25 mouse cellular contexts compared by ENCODE assay signal in the genomic region with DNA sequence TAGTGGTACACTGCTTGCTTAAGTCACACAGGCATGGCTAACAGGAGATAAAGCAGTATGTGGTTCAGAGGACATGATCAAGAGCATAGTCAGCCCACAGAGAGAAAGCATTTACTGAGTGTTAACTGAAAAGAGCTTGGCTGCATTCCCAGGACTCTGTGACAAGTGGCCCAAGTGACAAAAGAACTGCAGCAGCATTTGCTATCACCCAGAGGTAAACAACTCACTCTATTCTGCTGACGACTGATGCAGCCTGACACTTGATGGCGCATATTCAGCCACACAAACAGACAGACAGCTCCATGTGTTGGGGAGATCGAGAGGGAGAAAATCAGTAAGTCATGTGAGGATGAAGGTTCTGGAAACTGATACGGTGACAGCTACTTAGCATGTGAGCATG. TPM values are rescaled to one million over a fixed set of nuclear protein-coding genes. Genes with fewer than 3 reads are reported as not detected.
DNase-seq lines count a peak whose midpoint lies in the region; ATAC-seq and TF ChIP-seq lines count a peak whose summit lies in the region.
"Had no signal": no experiment of that assay in that cellular context is flagged by ENCODE, and none has a peak within 500 bp of the region (broad histone marks: within the 10 kb centered on the region; RNA-seq: fewer than 3 reads in every experiment).

No protein-coding gene starts in this region.

- ATAC-seq in forebrain, embryonic 14.5 days: no peak
- peak; percentile 27; the same call in 1 of the 2 replicates for ATAC-seq in heart, embryonic 13.5 days (ENCODE audit: extremely low read depth, insufficient number of reproducible peaks, low FRiP score, low TSS enrichment)
- ATAC-seq in megakaryocyte progenitor cell, adult 5-6 weeks (replicated peaks; ENCODE audit: poor library complexity): 0 out of 2 replicates have a peak, but pooled peaks have one; percentile 7
- ATAC-seq: CD4-positive, CD25-positive, alpha-beta regulatory T cell, adult 4 months; Patski had no signal

- peak; percentile 48 for DNase-seq in forebrain, embryonic 14.5 days (ENCODE audit: low spot score)
- no peak for DNase-seq in forebrain, embryonic 10.5 days (ENCODE audit: extremely low spot score, low spot score)
- DNase-seq in layer of hippocampus, adult 2 months (ENCODE audit: low spot score in 2 of 2): no peak
- no peak for DNase-seq in layer of hippocampus, adult 11-12 months (ENCODE audit: low spot score)
- DNase-seq in urinary bladder, postnatal 4 days (ENCODE audit: low spot score in 2 of 2): no peak
- DNase-seq: adrenal gland, postnatal 10 days; cerebellum, adult 11 months; cerebellum, postnatal 14 days; embryo, embryonic 11 days; gastrocnemius, postnatal 36 days; kidney, adult 2 months; kidney, postnatal 10 days; left cerebral cortex, postnatal 4 days; lung, adult 18-20 months; lung, postnatal 36 days; right cerebral cortex, adult 18-20 months had no signal

- WGBS in forebrain, embryonic 14.5 days: 45% methylated on average over 4 of the region's 4 CpGs
- WGBS in forebrain, embryonic 10.5 days: 92% methylated on average over 4 of the region's 4 CpGs
- WGBS in heart, embryonic 13.5 days: 40% methylated on average over 4 of the region's 4 CpGs

- no peak overlapping the region for H3K9ac ChIP-seq in forebrain, embryonic 14.5 days (ENCODE audit: low read length)
- no peak overlapping the region for H3K9ac ChIP-seq in heart, embryonic 13.5 days
- H3K9ac ChIP-seq: embryonic facial prominence, embryonic 15.5 days; hindbrain, embryonic 12.5 days had no signal

- H3K4me1 ChIP-seq in forebrain, embryonic 14.5 days (ENCODE audit: control insufficient read depth, insufficient read depth, low read length): no peaks in the 10 kb centered on the region
- peaks cover 12% of the 10 kb centered on the region for H3K4me1 ChIP-seq in forebrain, embryonic 10.5 days
- peaks cover 18% of the 10 kb centered on the region for H3K4me1 ChIP-seq in heart, embryonic 13.5 days
- H3K4me1 ChIP-seq: hindbrain, embryonic 12.5 days had no signal

- peak overlapping the region; percentile 33; the same call in 1 of the 2 replicates for H3K27ac ChIP-seq in forebrain, embryonic 14.5 days (ENCODE audit: low read depth, low read length)
- no peak overlapping the region for H3K27ac ChIP-seq in forebrain, embryonic 10.5 days
- H3K27ac ChIP-seq in layer of hippocampus, adult 2 months: peak overlapping the region; percentile 51
- H3K27ac ChIP-seq in heart, embryonic 13.5 days (replicated peaks): peak overlapping the region; percentile 85
- H3K27ac ChIP-seq: embryonic facial prominence, embryonic 15.5 days; hindbrain, embryonic 12.5 days; stomach, postnatal 0 days had no signal

- TF ChIP-seq CTCF in layer of hippocampus, adult 2 months (conservative IDR thresholded peaks at IDR 0.05): no peak

- no peaks in the 10 kb centered on the region for H3K27me3 ChIP-seq in forebrain, embryonic 14.5 days (replicated peaks; ENCODE audit: control insufficient read depth, insufficient read depth, low read length)
- no peaks in the 10 kb centered on the region for H3K27me3 ChIP-seq in forebrain, embryonic 10.5 days (ENCODE audit: poor library complexity, severe bottlenecking)
- H3K27me3 ChIP-seq in heart, embryonic 13.5 days (replicated peaks): no peaks in the 10 kb centered on the region
- H3K27me3 ChIP-seq: embryonic facial prominence, embryonic 15.5 days; hindbrain, embryonic 12.5 days; Patski had no signal

- no peak overlapping the region for H3K4me2 ChIP-seq in forebrain, embryonic 14.5 days (ENCODE audit: low read length)
- no peak overlapping the region for H3K4me2 ChIP-seq in heart, embryonic 13.5 days
- H3K4me2 ChIP-seq: embryonic facial prominence, embryonic 15.5 days; hindbrain, embryonic 12.5 days; liver, embryonic 11.5 days had no signal

- no peaks in the 10 kb centered on the region for H3K9me3 ChIP-seq in forebrain, embryonic 14.5 days (replicated peaks; ENCODE audit: control insufficient read depth, low read length)
- no peaks in the 10 kb centered on the region for H3K9me3 ChIP-seq in forebrain, embryonic 10.5 days
- no peaks in the 10 kb centered on the region for H3K9me3 ChIP-seq in heart, embryonic 13.5 days
- H3K9me3 ChIP-seq: embryonic facial prominence, embryonic 15.5 days; hindbrain, embryonic 12.5 days had no signal

- H3K36me3 ChIP-seq in forebrain, embryonic 14.5 days (ENCODE audit: control insufficient read depth, insufficient read depth, low read length): peaks cover 55% of the 10 kb centered on the region
- H3K36me3 ChIP-seq in forebrain, embryonic 10.5 days (replicated peaks): peaks cover 58% of the 10 kb centered on the region
- peaks cover 54% of the 10 kb centered on the region for H3K36me3 ChIP-seq in heart, embryonic 13.5 days

- no peak overlapping the region for H3K4me3 ChIP-seq in forebrain, embryonic 14.5 days (ENCODE audit: low read depth, low read length)
- no peak overlapping the region for H3K4me3 ChIP-seq in forebrain, embryonic 10.5 days
- no peak overlapping the region for H3K4me3 ChIP-seq in layer of hippocampus, adult 2 months
- no peak overlapping the region for H3K4me3 ChIP-seq in heart, embryonic 13.5 days
- H3K4me3 ChIP-seq: embryonic facial prominence, embryonic 15.5 days; hindbrain, embryonic 12.5 days had no signal

RNA-seq across cellular contexts. Expression of a gene that starts 20.2 kb away (rescaled TPM):
- polyA plus RNA-seq in forebrain, embryonic 14.5 days (2014; fragmentation: Nextera tagmentation; extraction: Ambion mirVana): 4.7 and 7.0 TPM in 2 replicates
- 21.4 and 22.2 TPM in 2 replicates for polyA plus RNA-seq in forebrain, embryonic 10.5 days (2016; fragmentation: Nextera tagmentation; extraction: Ambion mirVana)
- 10 to 100 TPM; 15.2 to 15.6 TPM for total RNA-seq in layer of hippocampus, adult 2 months (2021)
- polyA plus RNA-seq in heart, embryonic 13.5 days (2015; fragmentation: Nextera tagmentation; extraction: Ambion mirVana): 8.5 and 9.8 TPM in 2 replicates
- 18.9 and 20.0 TPM in 2 replicates for total RNA-seq in megakaryocyte progenitor cell, adult 5-6 weeks (2015)
- total RNA-seq in megakaryocyte progenitor cell, adult 5-6 weeks (2017): 47.9 and 56.5 TPM in 2 replicates

RNA-seq across cellular contexts. Expression of a gene that starts 23.8 kb away (rescaled TPM):
- 981 and 1,199 TPM in 2 replicates for polyA plus RNA-seq in forebrain, embryonic 14.5 days (2014; fragmentation: Nextera tagmentation; extraction: Ambion mirVana)
- 931 and 967 TPM in 2 replicates for polyA plus RNA-seq in forebrain, embryonic 10.5 days (2016; fragmentation: Nextera tagmentation; extraction: Ambion mirVana)
- total RNA-seq in layer of hippocampus, adult 2 months (2021): 100 to 1,000 TPM; 713 to 818 TPM
- 819 and 833 TPM in 2 replicates for polyA plus RNA-seq in heart, embryonic 13.5 days (2015; fragmentation: Nextera tagmentation; extraction: Ambion mirVana)
- 172 and 201 TPM in 2 replicates for total RNA-seq in megakaryocyte progenitor cell, adult 5-6 weeks (2015)
- 204 and 293 TPM in 2 replicates for total RNA-seq in megakaryocyte progenitor cell, adult 5-6 weeks (2017)

RNA-seq across cellular contexts. Expression of a gene that starts 24.6 kb away (rescaled TPM):
- 0.33 TPM in 1 of 2 replicates, not detected in the other for polyA plus RNA-seq in forebrain, embryonic 14.5 days (2014; fragmentation: Nextera tagmentation; extraction: Ambion mirVana)
- polyA plus RNA-seq in forebrain, embryonic 10.5 days (2016; fragmentation: Nextera tagmentation; extraction: Ambion mirVana): 0.21 and 0.38 TPM in 2 replicates
- total RNA-seq in layer of hippocampus, adult 2 months (2021): not detected
- 0.68 and 0.70 TPM in 2 replicates for polyA plus RNA-seq in heart, embryonic 13.5 days (2015; fragmentation: Nextera tagmentation; extraction: Ambion mirVana)
- not detected in 2 replicates for total RNA-seq in megakaryocyte progenitor cell, adult 5-6 weeks (2015)
- 0.91 and 1.3 TPM in 2 replicates for total RNA-seq in megakaryocyte progenitor cell, adult 5-6 weeks (2017)
- total RNA-seq: midbrain, postnatal 0 days had no signal

RNA-seq across cellular contexts. Expression of a gene that starts 27.6 kb away (rescaled TPM):
- polyA plus RNA-seq in forebrain, embryonic 14.5 days (2014; fragmentation: Nextera tagmentation; extraction: Ambion mirVana): 26.0 and 29.1 TPM in 2 replicates
- polyA plus RNA-seq in forebrain, embryonic 10.5 days (2016; fragmentation: Nextera tagmentation; extraction: Ambion mirVana): 56.5 and 57.6 TPM in 2 replicates
- 100 to 1,000 TPM in 1 of 2 experiments, 10 to 100 TPM in 1; 93.2 to 107 TPM for total RNA-seq in layer of hippocampus, adult 2 months (2021)
- 35.8 and 42.0 TPM in 2 replicates for polyA plus RNA-seq in heart, embryonic 13.5 days (2015; fragmentation: Nextera tagmentation; extraction: Ambion mirVana)
- 53.2 and 60.7 TPM in 2 replicates for total RNA-seq in megakaryocyte progenitor cell, adult 5-6 weeks (2015)
- total RNA-seq in megakaryocyte progenitor cell, adult 5-6 weeks (2017): 27.7 and 31.0 TPM in 2 replicates
